Mouse (Mus musculus): ENCODE results near the gene Kcng1. TPM values are rescaled to one million over a fixed set of nuclear protein-coding genes. Genes with fewer than 3 reads are reported as not detected.

Kcng1 gene
- total and polyA plus RNA-seq, 3 experiments: not detected

- no peak for TF ChIP-seq TCF12 (IDR thresholded peaks at IDR 0.05; ENCODE audit: low read depth, low read length)
- no peak for TF ChIP-seq RCOR1 (IDR thresholded peaks at IDR 0.05; ENCODE audit: low read depth, low read length)
- TF ChIP-seq MXI1 (IDR thresholded peaks at IDR 0.05; ENCODE audit: low read depth, low read length): no peak
- TF ChIP-seq CHD1 (IDR thresholded peaks at IDR 0.05; ENCODE audit: low read depth, low read length): no peak
- no peak for TF ChIP-seq ZKSCAN1 (IDR thresholded peaks at IDR 0.05; ENCODE audit: low read depth, low read length)
- TF ChIP-seq ELF1 (IDR thresholded peaks at IDR 0.05; ENCODE audit: low read depth, low read length): no peak
- TF ChIP-seq SMC3 (IDR thresholded peaks at IDR 0.05; ENCODE audit: low read depth, low read length): 0 out of 2 replicates have a peak, but pooled peaks have one; percentile 23
- no peak for TF ChIP-seq UBTF (IDR thresholded peaks at IDR 0.05; ENCODE audit: borderline replicate concordance, insufficient read depth, low read depth, low read length)
- TF ChIP-seq NRF1 (IDR thresholded peaks at IDR 0.05; ENCODE audit: insufficient read depth, low read depth, low read length, poor library complexity, severe bottlenecking): no peak
- TF ChIP-seq CTCF (IDR thresholded peaks at IDR 0.05 in 2 of 3, conservative IDR thresholded peaks at IDR 0.05 in 1 of 3; ENCODE audit: control insufficient read depth in 1 of 3, insufficient read depth in 1 of 3, low read depth in 2 of 3, low read length in 3 of 3, poor library complexity in 1 of 3, severe bottlenecking in 1 of 3): peak; percentile 37 to 62 (median 58)
- no peak for TF ChIP-seq ZMIZ1 (IDR thresholded peaks at IDR 0.05; ENCODE audit: low read depth, low read length)
- TF ChIP-seq MYC (IDR thresholded peaks at IDR 0.05; ENCODE audit: low read depth, low read length): no peak
Observed at GRCm38 (mm10) chr2:168248856-168249245, 32.7 kb downstream of the Kcng1 start (continued).

- Histone ChIP-seq H3K27ac (ENCODE audit: control insufficient read depth, low read depth, low read length) (no peak overlapping the region), H3K79me2 (ENCODE audit: control insufficient read depth, insufficient read depth, low read length, poor library complexity) (no peaks in the 10 kb centered on the region), H3K9ac (ENCODE audit: control insufficient read depth, low read depth, low read length, poor library complexity, severe bottlenecking) (no peak overlapping the region), H3K4me1 (ENCODE audit: control insufficient read depth in 1 of 2, insufficient read depth in 2 of 2, low read length in 2 of 2) (no peaks in the 10 kb centered on the region), H3K9me3 (replicated peaks; ENCODE audit: insufficient read depth, low read length) (no peaks in the 10 kb centered on the region), H3K4me3 (ENCODE audit: control insufficient read depth in 1 of 2, insufficient read depth in 1 of 2, low read depth in 2 of 2, low read length in 2 of 2) (no peak overlapping the region), H3K27me3 (ENCODE audit: control insufficient read depth in 1 of 2, insufficient read depth in 2 of 2, low read length in 2 of 2) (no peaks in the 10 kb centered on the region), H3K36me3 (ENCODE audit: control insufficient read depth in 1 of 2, insufficient read depth in 2 of 2, low read length in 2 of 2) (no peaks in the 10 kb centered on the region)
- DNase-seq (ENCODE audit: low read depth, low spot score): no peak
- TF ChIP-seq TCF12 (IDR thresholded peaks at IDR 0.05; ENCODE audit: low read depth, low read length): no peak
- TF ChIP-seq RAD21 (IDR thresholded peaks at IDR 0.05; ENCODE audit: low read depth, low read length): no peak
- TF ChIP-seq ZC3H11A (IDR thresholded peaks at IDR 0.05; ENCODE audit: low read depth, low read length): no peak
- no peak for TF ChIP-seq ETS1 (IDR thresholded peaks at IDR 0.05; ENCODE audit: low read depth, low read length)
- TF ChIP-seq USF2 (IDR thresholded peaks at IDR 0.05; ENCODE audit: borderline replicate concordance in 1 of 2, insufficient read depth in 1 of 2, low read depth in 1 of 2, low read length in 2 of 2): no peak
- TF ChIP-seq E2F4 (IDR thresholded peaks at IDR 0.05; ENCODE audit: borderline replicate concordance, low read depth, low read length): no peak
- TF ChIP-seq UBTF (IDR thresholded peaks at IDR 0.05; ENCODE audit: borderline replicate concordance, insufficient read depth, low read depth, low read length): no peak
- no peak for TF ChIP-seq SMC3 (IDR thresholded peaks at IDR 0.05; ENCODE audit: low read depth, low read length)
- no peak for TF ChIP-seq MAX (IDR thresholded peaks at IDR 0.05; ENCODE audit: low read length)
- no peak for TF ChIP-seq JUND (IDR thresholded peaks at IDR 0.05; ENCODE audit: low read depth, low read length)
- TF ChIP-seq ZMIZ1 (IDR thresholded peaks at IDR 0.05; ENCODE audit: low read depth, low read length): no peak
- TF ChIP-seq MAFK (IDR thresholded peaks at IDR 0.05; ENCODE audit: borderline replicate concordance, low read depth, low read length): no peak
- TF ChIP-seq USF1 (IDR thresholded peaks at IDR 0.05; ENCODE audit: low read depth, low read length): no peak
- TF ChIP-seq HCFC1 (IDR thresholded peaks at IDR 0.05; ENCODE audit: low read depth, low read length): no peak
Observed at GRCm38 (mm10) chr2:168248167-168248855, 33.2 kb downstream of the Kcng1 start.
